10 mouse cellular contexts compared by ENCODE assay signal in genomic region chr11:105313633-105314014, GRCm38 (mm10). TPM values are rescaled to one million over a fixed set of nuclear protein-coding genes. Genes with fewer than 3 reads are reported as not detected.
DNase-seq lines count a peak whose midpoint lies in the region; ATAC-seq and TF ChIP-seq lines count a peak whose summit lies in the region.
"Had no signal": no experiment of that assay in that cellular context is flagged by ENCODE, and none has a peak within 500 bp of the region (broad histone marks: within the 10 kb centered on the region; RNA-seq: fewer than 3 reads in every experiment).

No protein-coding gene starts in this region.

- H3K36me3 ChIP-seq in heart, postnatal 0 days (replicated peaks; ENCODE audit: control insufficient read depth, insufficient read depth, low read length) = no peaks in the 10 kb centered on the region
- peaks cover 9% of the 10 kb centered on the region; the same call in 1 of the 2 replicates for H3K36me3 ChIP-seq in embryonic facial prominence, embryonic 12.5 days
- H3K36me3 ChIP-seq in forebrain, embryonic 15.5 days = no peaks in the 10 kb centered on the region
- H3K36me3 ChIP-seq in midbrain, embryonic 10.5 days = peaks cover 5% of the 10 kb centered on the region; the same call in 1 of the 2 replicates

- TF ChIP-seq CTCF in heart, postnatal 0 days (IDR thresholded peaks at IDR 0.05; ENCODE audit: low read depth) = no peak

- 36% methylated on average over 8 of the region's 8 CpGs for WGBS in heart, postnatal 0 days
- WGBS in embryonic facial prominence, embryonic 12.5 days = 16% methylated on average over 8 of the region's 8 CpGs
- WGBS in forebrain, embryonic 15.5 days = 51% methylated on average over 8 of the region's 8 CpGs
- WGBS in midbrain, embryonic 10.5 days = 36% methylated on average over 8 of the region's 8 CpGs

- H3K9me3 ChIP-seq in heart, postnatal 0 days (replicated peaks; ENCODE audit: control insufficient read depth, low read length) = no peaks in the 10 kb centered on the region
- no peaks in the 10 kb centered on the region for H3K9me3 ChIP-seq in embryonic facial prominence, embryonic 12.5 days
- H3K9me3 ChIP-seq in forebrain, embryonic 15.5 days = no peaks in the 10 kb centered on the region
- H3K9me3 ChIP-seq in midbrain, embryonic 10.5 days (replicated peaks) = no peaks in the 10 kb centered on the region

- H3K4me3 ChIP-seq in heart, postnatal 0 days (ENCODE audit: low read depth, low read length) = no peak overlapping the region
- H3K4me3 ChIP-seq in embryonic facial prominence, embryonic 12.5 days = no peak overlapping the region
- no peak overlapping the region for H3K4me3 ChIP-seq in forebrain, embryonic 15.5 days
- H3K4me3 ChIP-seq in midbrain, embryonic 10.5 days = no peak overlapping the region

- H3K9ac ChIP-seq in heart, postnatal 0 days (replicated peaks; ENCODE audit: low read depth, low read length) = no peak overlapping the region
- H3K9ac ChIP-seq in embryonic facial prominence, embryonic 12.5 days = 0 out of 2 replicates have a peak overlapping the region, but pooled peaks have one; percentile 6
- no peak overlapping the region; the same call in 1 of the 2 replicates for H3K9ac ChIP-seq in forebrain, embryonic 15.5 days (replicated peaks)

- no peak for TF ChIP-seq EP300 in heart, postnatal 0 days (IDR thresholded peaks at IDR 0.05; ENCODE audit: low read depth)

- no peaks in the 10 kb centered on the region for H3K27me3 ChIP-seq in heart, postnatal 0 days (ENCODE audit: control insufficient read depth, insufficient read depth, low read length)
- no peaks in the 10 kb centered on the region for H3K27me3 ChIP-seq in embryonic facial prominence, embryonic 12.5 days
- H3K27me3 ChIP-seq in forebrain, embryonic 15.5 days = no peaks in the 10 kb centered on the region
- H3K27me3 ChIP-seq in midbrain, embryonic 10.5 days (ENCODE audit: low read depth, poor library complexity, severe bottlenecking) = no peaks in the 10 kb centered on the region

- ATAC-seq in heart, postnatal 0 days (ENCODE audit: insufficient read depth, low read depth) = no peak
- ATAC-seq in embryonic facial prominence, embryonic 12.5 days (ENCODE audit: insufficient number of reproducible peaks, insufficient read depth, low FRiP score, low TSS enrichment) = no peak
- ATAC-seq in forebrain, embryonic 15.5 days (replicated peaks) = no peak
- no peak for ATAC-seq in cerebellum, adult (ENCODE audit: insufficient number of reproducible peaks, low FRiP score, low TSS enrichment)

- no peak overlapping the region for H3K4me2 ChIP-seq in heart, postnatal 0 days (ENCODE audit: low read depth, low read length)
- H3K4me2 ChIP-seq in embryonic facial prominence, embryonic 12.5 days (replicated peaks) = 0 out of 2 replicates have a peak overlapping the region, but pooled peaks have one; percentile 24
- no peak overlapping the region for H3K4me2 ChIP-seq in forebrain, embryonic 15.5 days (replicated peaks)

- peak overlapping the region; percentile 55 for H3K27ac ChIP-seq in heart, postnatal 0 days (ENCODE audit: low read depth)
- peak overlapping the region; percentile 81 for H3K27ac ChIP-seq in embryonic facial prominence, embryonic 12.5 days
- 0 out of 2 replicates have a peak overlapping the region, but pooled peaks have one; percentile 9 for H3K27ac ChIP-seq in forebrain, embryonic 15.5 days (replicated peaks)
- H3K27ac ChIP-seq in midbrain, embryonic 10.5 days (replicated peaks) = peak overlapping the region; percentile 81
- H3K27ac ChIP-seq: macrophage had no signal

- no peak for DNase-seq in heart, postnatal 0 days (ENCODE audit: low spot score)
- no peak for DNase-seq in heart, adult 8-10 months (ENCODE audit: low spot score)
- DNase-seq in midbrain, embryonic 10.5 days (ENCODE audit: low spot score) = peak; percentile 44
- no peak for DNase-seq in spleen, postnatal 36 days (ENCODE audit: low spot score in 2 of 2)
- no peak for DNase-seq in left cerebral cortex, adult 18-20 months (ENCODE audit: low spot score in 2 of 2)
- DNase-seq: layer of hippocampus, adult 9-11 months had no signal

- H3K4me1 ChIP-seq in heart, postnatal 0 days (ENCODE audit: control insufficient read depth, insufficient read depth) = peaks cover 33% of the 10 kb centered on the region
- peaks cover 52% of the 10 kb centered on the region for H3K4me1 ChIP-seq in embryonic facial prominence, embryonic 12.5 days
- H3K4me1 ChIP-seq in forebrain, embryonic 15.5 days = peaks cover 22% of the 10 kb centered on the region
- peaks cover 55% of the 10 kb centered on the region for H3K4me1 ChIP-seq in midbrain, embryonic 10.5 days

RNA-seq across cellular contexts. Expression of gene Mrc2, which starts 21.2 kb away (rescaled TPM):
- 22.6 and 32.2 TPM in 2 replicates for total RNA-seq in heart, postnatal 0 days (2014; rRNA removed; ENCODE audit: low replicate concordance)
- polyA plus RNA-seq in heart, postnatal 0 days (2015; fragmentation: Nextera tagmentation; extraction: Ambion mirVana) = 3.0 and 3.1 TPM in 2 replicates
- total RNA-seq in heart, adult 8-10 months (2022) = 10 to 100 TPM in 3 of 4 experiments, 1 to 10 TPM in 1; 9.8 to 13.3 (median 13.0) TPM
- 35.3 and 38.5 TPM in 2 replicates for polyA plus RNA-seq in embryonic facial prominence, embryonic 12.5 days (2016; fragmentation: Nextera tagmentation; extraction: Ambion mirVana)
- polyA plus RNA-seq in forebrain, embryonic 15.5 days (2015; fragmentation: Nextera tagmentation; extraction: Ambion mirVana) = 4.1 and 4.3 TPM in 2 replicates
- 16.5 and 16.9 TPM in 2 replicates for polyA plus RNA-seq in midbrain, embryonic 10.5 days (2016; fragmentation: Nextera tagmentation; extraction: Ambion mirVana)
- total RNA-seq in left cerebral cortex, adult 18-20 months (2021) = 1 to 10 TPM; 7.3 to 7.9 TPM
- polyA plus RNA-seq: macrophage had no signal

Comparison
In these comparisons a context has a peak if more than half of its experiments do, and no peak if none do; other contexts are left out.
1. H3K27ac ChIP-seq: peak in every context shown above with its lines; median percentile 81 in embryonic facial prominence, embryonic 12.5 days; 81 in midbrain, embryonic 10.5 days; 55 in heart, postnatal 0 days; 9 in forebrain, embryonic 15.5 days.